Mouse (Mus musculus): ENCODE measurements around the gene Ttpal. TPM values are rescaled to one million over a fixed set of nuclear protein-coding genes. Genes with fewer than 3 reads are reported as not detected.
A peak's percentile ranks its signal among the peaks of the same experiment; 100 is the strongest.
"Not testable (repeated sequence)": the region's sequence is repeated elsewhere in the genome, so short reads cannot be mapped to it uniquely, and the experiment has no call there.

The Ttpal gene
- polyA plus RNA-seq, 1 experiment = 1.2 TPM

DNA sequence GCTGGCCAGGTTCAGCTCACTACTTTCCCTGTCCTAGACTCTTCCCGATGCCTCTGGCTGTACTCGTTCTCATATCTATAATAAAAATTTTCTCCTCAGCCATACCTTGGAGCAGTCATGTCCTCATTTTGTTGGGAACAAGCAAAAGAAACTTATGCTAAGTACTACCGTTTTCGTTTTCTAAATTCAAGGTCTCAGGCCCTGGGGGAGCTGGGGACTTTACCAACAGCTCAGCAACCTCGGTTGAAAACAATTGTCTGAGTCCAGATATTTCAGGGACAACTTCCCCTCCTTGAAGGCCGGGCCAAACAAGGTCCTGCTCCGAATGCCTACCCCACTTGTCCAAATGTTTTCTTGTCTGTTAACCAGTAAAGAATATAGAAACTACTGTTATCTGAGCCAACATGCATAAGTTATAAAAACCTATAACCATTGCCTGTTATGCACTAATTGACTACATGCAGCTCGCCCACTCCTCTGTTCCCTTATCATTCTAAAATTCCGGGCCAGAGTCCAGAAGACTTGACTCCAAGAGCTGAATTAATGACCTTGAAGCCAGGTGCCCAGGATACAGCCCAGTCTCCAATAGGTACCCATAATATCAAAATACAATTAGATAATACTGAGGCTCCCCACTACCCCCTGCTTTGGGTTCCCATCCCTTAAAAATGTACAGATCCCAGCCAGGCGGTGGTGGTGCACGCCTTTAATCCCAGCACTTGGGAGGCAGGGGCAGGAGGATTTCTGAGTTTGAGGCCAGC is 43.8 kb downstream of the Ttpal start:
- Histone ChIP-seq H3K4me1 (ENCODE audit: control insufficient read depth) (peaks cover 34% of the 10 kb centered on the region), H3K27me3 (ENCODE audit: control insufficient read depth) (no peaks in the 10 kb centered on the region), H3K36me3 (ENCODE audit: control insufficient read depth) (peaks cover 33% of the 10 kb centered on the region), H3K9me3 (ENCODE audit: control insufficient read depth, low read length) (peaks cover 6% of the 10 kb centered on the region), H3K4me3 (replicated peaks) (peak overlapping the region; percentile 95)
- TF ChIP-seq GATA1 (IDR thresholded peaks at IDR 0.05; ENCODE audit: low read length) (no peak), TAL1 (IDR thresholded peaks at IDR 0.05; ENCODE audit: low read length) (no peak)

GRCm38 (mm10) chr2:163646461-163647080 is 44.5 kb downstream of the Ttpal start:
- Histone ChIP-seq H3K27me3 (ENCODE audit: control insufficient read depth) (no peaks in the 10 kb centered on the region), H3K4me1 (ENCODE audit: control insufficient read depth) (peaks cover 28% of the 10 kb centered on the region), H3K4me3 (replicated peaks) (no peak overlapping the region), H3K36me3 (ENCODE audit: control insufficient read depth) (peaks cover 26% of the 10 kb centered on the region), H3K9me3 (ENCODE audit: control insufficient read depth, low read length) (peaks cover 6% of the 10 kb centered on the region)
- TF ChIP-seq TAL1 (IDR thresholded peaks at IDR 0.05; ENCODE audit: low read length) (no peak), GATA1 (IDR thresholded peaks at IDR 0.05; ENCODE audit: low read length) (no peak)

- not testable (repeated sequence) for H3K9me3 ChIP-seq (ENCODE audit: control insufficient read depth, low read length); H3K27me3 ChIP-seq (ENCODE audit: control insufficient read depth); H3K36me3 ChIP-seq (ENCODE audit: control insufficient read depth); H3K4me3 ChIP-seq (replicated peaks)
- H3K4me1 ChIP-seq (ENCODE audit: control insufficient read depth) = peaks cover 28% of the 10 kb centered on the region
Observed at GRCm38 (mm10) chr2:163655699-163656098, 53.6 kb downstream of the Ttpal start.

DNA sequence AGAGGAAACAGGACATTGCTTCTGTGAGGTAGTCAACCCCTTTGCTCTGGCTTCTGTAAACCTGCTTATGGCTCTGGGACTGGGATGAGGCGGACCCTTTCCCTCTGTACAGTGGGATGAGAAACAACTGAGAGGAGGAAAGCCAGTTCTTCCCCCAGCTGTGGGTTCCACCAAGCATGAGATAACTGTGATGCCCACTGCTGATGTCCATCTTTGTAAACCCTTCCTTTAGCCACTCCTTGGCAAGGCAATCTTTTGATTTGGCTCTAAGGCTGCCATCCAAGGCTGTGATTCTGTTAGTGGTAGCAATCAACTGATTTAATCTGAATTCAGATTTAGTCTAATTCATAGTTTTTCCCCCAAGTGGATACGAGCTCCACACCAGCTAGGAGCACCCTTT is 55.4 kb downstream of the Ttpal start:
- Histone ChIP-seq H3K4me3 (replicated peaks) (peak overlapping the region; percentile 93), H3K36me3 (ENCODE audit: control insufficient read depth) (peaks cover 25% of the 10 kb centered on the region), H3K9me3 (ENCODE audit: control insufficient read depth, low read length) (no peaks in the 10 kb centered on the region), H3K27me3 (ENCODE audit: control insufficient read depth) (no peaks in the 10 kb centered on the region), H3K4me1 (ENCODE audit: control insufficient read depth) (peaks cover 43% of the 10 kb centered on the region)
- TF ChIP-seq TAL1 (IDR thresholded peaks at IDR 0.05; ENCODE audit: low read length) = no peak
- TF ChIP-seq GATA1 (IDR thresholded peaks at IDR 0.05; ENCODE audit: low read length) = no peak

DNA sequence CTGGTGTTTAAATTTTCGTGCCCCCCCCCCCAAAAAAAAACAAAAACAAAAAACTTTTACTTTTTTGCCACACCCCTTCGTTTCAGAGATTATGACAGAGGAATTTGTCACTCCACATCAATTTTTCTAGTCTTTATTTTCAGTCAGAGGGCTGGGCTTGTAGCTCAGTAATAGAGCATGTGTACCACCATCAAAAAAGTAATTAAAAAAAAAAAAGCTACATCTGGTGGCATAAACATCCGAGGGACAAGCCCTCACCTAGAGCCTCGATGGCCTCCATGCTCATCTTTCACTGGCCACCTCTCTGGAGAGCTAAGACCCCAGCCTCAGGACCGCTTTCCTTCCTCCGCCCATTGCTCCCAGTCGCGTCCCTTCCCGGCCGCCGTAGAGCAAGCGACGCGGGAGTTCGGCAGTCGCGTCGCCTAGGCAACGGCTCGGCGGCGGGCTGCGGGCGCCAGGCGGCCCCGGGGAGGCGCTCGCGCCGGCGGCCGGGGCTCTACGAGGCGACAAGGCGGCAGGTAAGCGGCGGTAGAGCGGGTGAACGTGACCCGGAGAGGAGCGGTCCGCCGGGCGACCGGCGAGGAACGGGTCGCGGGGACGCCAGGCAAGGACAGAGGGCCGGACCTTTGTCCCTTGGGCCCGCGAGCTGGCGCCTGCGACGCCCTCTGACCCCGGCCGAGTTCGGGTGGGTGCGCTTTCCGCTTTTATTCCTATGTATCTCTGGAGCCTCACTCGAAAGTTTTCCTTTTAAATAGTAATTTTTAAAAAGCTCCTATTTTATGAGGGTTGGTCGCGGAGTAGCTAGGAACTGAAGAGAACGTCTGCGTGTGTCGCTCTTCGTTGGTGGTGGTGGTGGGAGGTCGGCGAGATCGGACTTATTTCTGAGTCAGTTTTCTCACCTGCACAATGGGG is 56.1 kb downstream of the Ttpal start, which contains the start of gene Pkig:
Pkig (plus strand) TSS at position 412 of the 912 bp plus-strand sequence.
- no peaks in the 10 kb centered on the region for H3K27me3 ChIP-seq (ENCODE audit: control insufficient read depth)
- H3K9me3 ChIP-seq (ENCODE audit: control insufficient read depth, low read length) = no peaks in the 10 kb centered on the region
- peaks cover 43% of the 10 kb centered on the region for H3K4me1 ChIP-seq (ENCODE audit: control insufficient read depth)
- TF ChIP-seq TAL1 (IDR thresholded peaks at IDR 0.05; ENCODE audit: low read length) (no peak), GATA1 (IDR thresholded peaks at IDR 0.05; ENCODE audit: low read length) (no peak)
- H3K4me3 ChIP-seq (replicated peaks) = peak within 1 kb of the TSS; percentile 93
- H3K36me3 ChIP-seq (ENCODE audit: control insufficient read depth) = peaks cover 30% of the 10 kb centered on the region

GRCm38 (mm10) chr2:163658941-163659340 is 56.8 kb downstream of the Ttpal start:
- Histone ChIP-seq H3K4me3 (replicated peaks) (peak overlapping the region; percentile 93), H3K4me1 (ENCODE audit: control insufficient read depth) (peaks cover 44% of the 10 kb centered on the region), H3K27me3 (ENCODE audit: control insufficient read depth) (no peaks in the 10 kb centered on the region), H3K36me3 (ENCODE audit: control insufficient read depth) (peaks cover 34% of the 10 kb centered on the region), H3K9me3 (ENCODE audit: control insufficient read depth, low read length) (no peaks in the 10 kb centered on the region)
- TF ChIP-seq TAL1 (IDR thresholded peaks at IDR 0.05; ENCODE audit: low read length) = no peak
- no peak for TF ChIP-seq GATA1 (IDR thresholded peaks at IDR 0.05; ENCODE audit: low read length)

DNA sequence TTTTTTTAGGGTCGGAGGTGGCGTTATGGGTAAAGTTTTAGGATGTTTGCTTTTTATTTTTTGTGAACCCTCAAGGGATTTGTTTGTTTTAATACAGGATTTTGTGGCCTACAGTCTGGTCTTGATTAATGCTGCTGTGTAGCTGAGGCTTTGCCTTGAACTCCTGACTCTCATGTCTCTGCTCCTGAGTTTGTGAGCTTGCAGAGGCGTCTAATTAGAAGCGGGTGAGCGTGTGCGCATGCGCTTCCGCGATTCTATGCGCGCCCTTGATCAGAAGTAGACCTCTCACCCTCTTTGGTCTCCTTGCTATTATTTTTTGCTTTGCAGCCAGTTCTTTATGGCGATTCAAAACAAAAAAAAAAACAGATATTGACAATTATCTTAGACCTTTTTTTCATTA is 57.3 kb downstream of the Ttpal start:
- peak overlapping the region; percentile 93 for H3K4me3 ChIP-seq (replicated peaks)
- no peak for TF ChIP-seq TAL1 (IDR thresholded peaks at IDR 0.05; ENCODE audit: low read length)
- TF ChIP-seq GATA1 (IDR thresholded peaks at IDR 0.05; ENCODE audit: low read length) = no peak
- no peaks in the 10 kb centered on the region for H3K9me3 ChIP-seq (ENCODE audit: control insufficient read depth, low read length)
- H3K27me3 ChIP-seq (ENCODE audit: control insufficient read depth) = no peaks in the 10 kb centered on the region
- peaks cover 39% of the 10 kb centered on the region for H3K36me3 ChIP-seq (ENCODE audit: control insufficient read depth)
- peaks cover 46% of the 10 kb centered on the region for H3K4me1 ChIP-seq (ENCODE audit: control insufficient read depth)

DNA sequence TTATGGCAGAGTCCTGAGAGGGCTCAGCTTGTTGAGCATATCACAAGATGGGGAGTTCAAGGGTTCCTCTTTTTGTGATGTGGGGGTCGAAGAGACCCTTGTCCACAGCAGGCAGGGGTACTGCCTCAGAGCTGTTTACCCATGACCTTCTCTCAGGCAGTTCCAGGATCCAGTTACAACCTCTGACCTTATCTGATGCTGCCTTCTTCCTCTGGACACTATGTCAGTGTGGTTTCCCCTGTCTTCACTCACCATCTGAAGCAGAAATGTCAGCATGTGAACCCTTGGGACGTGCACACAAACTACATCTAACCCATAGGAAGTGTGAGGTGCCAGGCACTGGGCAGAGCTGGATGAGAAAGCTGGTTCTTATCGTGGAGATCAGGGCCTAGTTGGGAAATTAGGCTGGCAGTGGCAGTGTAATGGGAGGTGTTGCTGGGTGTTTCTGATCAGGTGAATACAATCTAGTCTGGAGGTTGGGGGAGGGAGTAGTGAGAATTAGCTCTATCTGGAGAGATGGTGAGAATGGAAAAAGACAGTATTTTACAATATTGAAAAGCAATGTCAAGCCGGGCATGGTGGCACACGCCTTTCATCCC is 58.1 kb downstream of the Ttpal start:
- no peak for TF ChIP-seq TAL1 (IDR thresholded peaks at IDR 0.05; ENCODE audit: low read length)
- TF ChIP-seq GATA1 (IDR thresholded peaks at IDR 0.05; ENCODE audit: low read length) = peak; percentile 73; the same call in 1 of the 2 replicates
- Histone ChIP-seq H3K4me3 (replicated peaks) (peak overlapping the region; percentile 93), H3K36me3 (ENCODE audit: control insufficient read depth) (peaks cover 42% of the 10 kb centered on the region), H3K27me3 (ENCODE audit: control insufficient read depth) (no peaks in the 10 kb centered on the region), H3K9me3 (ENCODE audit: control insufficient read depth, low read length) (no peaks in the 10 kb centered on the region), H3K4me1 (ENCODE audit: control insufficient read depth) (peaks cover 47% of the 10 kb centered on the region)
